Mouse (Mus musculus) liver, adult 2 months (tissue): ENCODE measurements around the gene Anapc11.

Experiments
- CTCF ChIP-seq: fragments of 200-500 bp; IDR thresholded peaks from 2 replicates; pipeline ENCODE4 v1.5.1; 2011; ENCODE audit warnings: low read depth, low read length, control low read depth
- POLR2A ChIP-seq: fragments of 200-500 bp; IDR thresholded peaks from 2 replicates; pipeline ENCODE4 v1.6.1; 2011; ENCODE audit warnings: low read length, control low read depth; ENCODE audit not compliant: insufficient read depth; ENCODE audit errors: extremely low read depth

DNA sequence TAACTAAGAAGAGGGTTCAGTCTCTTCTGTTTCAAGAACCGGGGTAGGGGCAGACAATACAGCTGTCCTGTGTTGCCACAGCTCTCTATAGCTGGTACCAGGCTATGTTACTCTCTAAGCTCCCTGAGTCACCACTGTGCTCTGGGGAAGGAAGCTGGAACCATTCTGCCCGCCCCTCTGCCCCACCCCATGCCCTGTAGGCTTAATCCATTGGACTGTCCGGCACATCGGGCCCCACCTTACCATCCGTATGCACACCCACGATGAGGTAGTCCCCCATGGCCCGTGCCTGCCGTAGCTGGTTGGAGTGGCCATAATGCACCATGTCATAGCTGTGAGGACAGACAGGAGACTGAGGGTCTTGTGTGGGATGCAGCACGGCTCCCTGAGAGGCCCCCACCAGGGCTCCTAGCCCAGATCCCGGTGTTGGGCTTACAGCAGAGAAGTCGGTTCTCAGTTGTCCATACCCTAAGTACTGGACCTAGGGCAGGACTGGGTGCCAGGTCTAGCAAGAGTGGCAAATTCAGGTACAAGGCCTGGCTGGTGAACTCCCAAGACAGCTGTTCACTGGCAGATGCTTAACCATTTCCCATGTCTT lies 17.5 kb downstream of the Anapc11 start:
- TF ChIP-seq POLR2A, result no peak
- no peak for TF ChIP-seq CTCF
